Mouse (Mus musculus): Measurements from ENCODE around the gene Lonp1.

The Lonp1 gene

GRCm38 (mm10) chr17:56593527-56594271 lies 33.0 kb downstream of the Lonp1 start:
- in situ Hi-C loops (cut with MseI, MboI) = no loop called here

- in situ Hi-C loops (cut with MseI, MboI) = no loop called here
Observed at GRCm38 (mm10) chr17:56592553-56592952, 34.1 kb downstream of the Lonp1 start.

- in situ Hi-C loops (cut with MseI, MboI) = no loop called here
Observed at GRCm38 (mm10) chr17:56588921-56589320, 37.8 kb downstream of the Lonp1 start.

GRCm38 (mm10) chr17:56587773-56588172 lies 38.9 kb downstream of the Lonp1 start:
- in situ Hi-C loops (cut with MseI, MboI) = no loop called here

- in situ Hi-C loops (cut with MseI, MboI) = no loop called here
Observed at GRCm38 (mm10) chr17:56585171-56585821, 41.4 kb downstream of the Lonp1 start.

- in situ Hi-C loops (cut with MseI, MboI) = no loop called here
Observed at GRCm38 (mm10) chr17:56584257-56585130, 42.2 kb downstream of the Lonp1 start, which contains the start of the genes Safb2 and Safb. TSS of gene Safb2 (minus strand) at chr17:56584585. TSS of gene Safb (plus strand) at chr17:56584825.

GRCm38 (mm10) chr17:56583611-56584256 lies 43.0 kb downstream of the Lonp1 start:
- in situ Hi-C loops (cut with MseI, MboI) = no loop called here

GRCm38 (mm10) chr17:56583071-56583470 lies 43.6 kb downstream of the Lonp1 start:
- in situ Hi-C loops (cut with MseI, MboI) = no loop called here

- in situ Hi-C loops (cut with MseI, MboI) = no loop called here
Observed at GRCm38 (mm10) chr17:56572939-56573338, 53.7 kb downstream of the Lonp1 start.

GRCm38 (mm10) chr17:56572154-56572553 lies 54.5 kb downstream of the Lonp1 start:
- in situ Hi-C loops (cut with MseI, MboI) = no loop called here

GRCm38 (mm10) chr17:56570287-56570686 lies 56.4 kb downstream of the Lonp1 start:
- in situ Hi-C loops (cut with MseI, MboI) = no loop called here

GRCm38 (mm10) chr17:56567370-56567769 lies 59.3 kb downstream of the Lonp1 start:
- in situ Hi-C loops (cut with MseI, MboI) = no loop called here

GRCm38 (mm10) chr17:56566918-56567317 lies 59.8 kb downstream of the Lonp1 start:
- in situ Hi-C loops (cut with MseI, MboI) = no loop called here

- in situ Hi-C loops (cut with MseI, MboI) = no loop called here
Observed at GRCm38 (mm10) chr17:56566293-56566692, 60.4 kb downstream of the Lonp1 start.

Data from mouse trophoblast stem cell (cell line).